Mouse (Mus musculus): ENCODE data around the gene 4932438A13Rik. TPM values are rescaled to one million over a fixed set of nuclear protein-coding genes. Genes with fewer than 3 reads are reported as not detected.
A peak's percentile ranks its signal among the peaks of the same experiment; 100 is the strongest.

The 4932438A13Rik gene
- total RNA-seq, 2 experiments from 2014 or later = 46.3 to 55.4 TPM

GRCm38 (mm10) chr3:36918322-36918721, 55.4 kb downstream of the 4932438A13Rik start:
- no peak for DNase-seq

DNA sequence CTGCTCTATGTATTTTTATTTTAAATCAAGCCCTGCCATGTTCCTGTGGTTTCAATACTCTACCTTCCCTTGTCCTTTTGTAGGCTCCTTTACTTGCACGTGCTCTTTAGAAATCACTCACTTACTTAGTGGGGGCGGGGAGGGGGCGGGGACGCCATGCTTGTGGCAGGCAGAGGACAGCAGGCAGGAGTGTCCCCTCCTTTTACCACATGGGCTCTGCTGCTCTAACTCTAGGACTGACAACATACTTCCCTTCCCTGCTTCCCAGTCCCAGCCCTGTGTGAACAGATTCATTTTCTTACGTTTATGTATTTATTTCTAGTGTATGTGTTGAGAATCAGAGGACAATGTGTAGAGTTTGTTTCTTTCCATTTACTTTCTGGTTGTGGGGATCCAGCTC, 78.7 kb downstream of the 4932438A13Rik start:
- DNase-seq = no peak

- DNase-seq = peak; percentile 65
These were observed 79.2 kb downstream of the 4932438A13Rik start for GRCm38 (mm10) chr3:36942108-36942507.

- no peak for DNase-seq
These were observed 80.8 kb downstream of the 4932438A13Rik start for GRCm38 (mm10) chr3:36943706-36944105.

GRCm38 (mm10) chr3:37037979-37038378, 175.1 kb downstream of the 4932438A13Rik start:
- DNase-seq = no peak

GRCm38 (mm10) chr3:37039811-37040210, 176.9 kb downstream of the 4932438A13Rik start:
- peak; percentile 66 for DNase-seq

- no peak for DNase-seq
These were observed 188.6 kb downstream of the 4932438A13Rik start for GRCm38 (mm10) chr3:37051491-37051890.

GRCm38 (mm10) chr3:37063406-37063805, 200.5 kb downstream of the 4932438A13Rik start, which contains the start of gene Adad1:
Adad1 (plus strand) TSS chr3:37063527.
- DNase-seq = no peak

DNA sequence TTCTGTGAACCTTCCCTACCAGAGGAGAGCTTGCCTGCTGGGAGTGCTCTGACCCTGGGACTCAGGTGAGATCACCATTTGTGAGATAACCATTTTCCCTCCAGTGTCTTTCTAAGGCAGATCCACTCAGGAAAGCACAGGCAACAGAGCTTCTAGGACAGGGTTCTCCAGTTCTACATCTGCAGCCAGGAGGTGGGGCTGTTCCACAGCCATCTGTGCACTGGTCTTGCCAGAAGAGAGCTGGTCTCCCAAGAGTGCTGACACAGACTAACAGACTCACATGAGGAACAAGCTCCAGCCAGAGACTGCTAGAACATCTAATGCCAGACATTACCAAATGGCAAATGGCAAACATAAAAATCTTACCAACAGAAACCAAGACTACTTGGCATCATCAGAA, 210.3 kb downstream of the 4932438A13Rik start:
- peak; percentile 56 for DNase-seq

DNA sequence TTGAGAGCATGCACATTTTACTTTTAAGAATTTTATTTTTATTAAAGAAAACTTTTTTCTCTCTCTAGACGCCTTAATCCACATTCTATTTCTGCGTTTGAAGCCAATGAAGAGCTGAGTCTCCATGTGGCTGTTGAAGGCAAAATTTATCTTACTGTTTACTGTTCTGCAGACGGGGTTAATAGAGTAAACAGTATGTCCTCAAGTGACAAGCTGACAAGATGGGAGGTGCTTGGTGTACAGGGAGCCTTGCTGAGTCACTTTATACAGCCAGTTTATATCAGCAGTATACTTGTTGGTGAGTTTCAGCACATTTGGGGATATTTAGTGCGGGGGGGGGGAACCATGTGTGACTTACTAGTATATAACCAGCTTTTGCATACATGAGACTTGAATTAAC, 222.0 kb downstream of the 4932438A13Rik start:
- DNase-seq = no peak

DNA sequence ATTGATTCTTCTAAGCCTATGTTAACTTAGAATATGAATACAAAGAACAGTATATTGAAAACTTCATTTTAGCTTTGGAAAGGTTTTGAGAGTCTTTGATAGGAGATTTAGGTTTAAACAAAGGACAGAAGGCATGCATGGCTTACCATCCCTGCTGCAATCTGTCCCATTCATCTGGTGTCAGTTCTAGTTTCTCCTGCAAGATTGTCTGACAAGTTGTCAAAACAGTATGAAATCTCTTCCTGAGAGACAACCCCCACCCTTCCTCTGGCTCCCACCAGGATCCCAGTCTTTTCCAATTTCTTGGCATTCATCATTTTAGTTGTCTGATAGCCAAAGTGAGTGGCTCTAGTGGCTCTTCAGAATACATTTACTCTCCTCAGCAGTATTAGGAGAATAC, 227.8 kb downstream of the 4932438A13Rik start:
- DNase-seq = no peak

Other genes starting within 250 kb of the 4932438A13Rik start
- 10 to 100 TPM in 1 of 2 experiments, 1 to 10 TPM in 1; 8.5 to 11.4 TPM for gene Bbs7, start 249.6 kb upstream of the 4932438A13Rik start, total RNA-seq (2021)
- 1 to 10 TPM; 3.1 to 4.7 TPM for gene Trpc3, start 172.9 kb upstream of the 4932438A13Rik start, total RNA-seq (2021)
- not detected for gene Adad1, start 200.4 kb downstream of the 4932438A13Rik start, total RNA-seq (2021)

All from adrenal gland, postnatal 10 days (tissue).